Mouse (Mus musculus) lung, adult 2 months (tissue): ENCODE results near the gene Kdm2b. TPM values are rescaled to one million over a fixed set of nuclear protein-coding genes. Genes with fewer than 3 reads are reported as not detected.

ENCODE experiments used
- DNase-seq: peaks from one replicate; pipeline ENCODE4 v3.0.0; 2022
- H3K4me1 ChIP-seq: fragments of 200-500 bp; 2 replicates; pipeline ENCODE4 v1.6.1; 2011; ENCODE audit warnings: low read length; ENCODE audit not compliant: control insufficient read depth, insufficient read depth
- H3K4me3 ChIP-seq: fragments of 200-500 bp; replicated peaks from 2 replicates; pipeline ENCODE3; 2011; ENCODE audit warnings: low read depth, mild to moderate bottlenecking, control low read depth, low read length; ENCODE audit errors: extremely low read depth
- CTCF ChIP-seq: fragments of 200-500 bp; IDR thresholded peaks from 2 replicates; pipeline ENCODE4 v1.5.1; 2011; ENCODE audit warnings: mild to moderate bottlenecking, low read length, control low read depth; ENCODE audit not compliant: insufficient read depth
- POLR2A ChIP-seq: fragments of 200-500 bp; IDR thresholded peaks from 2 replicates; pipeline ENCODE4 v1.6.1; 2011; ENCODE audit warnings: low read depth, mild to moderate bottlenecking, control low read depth, low read length, borderline replicate concordance; ENCODE audit errors: extremely low read depth
- WGBS: fragments of 180-500 bp; shearing (Covaris S2); methylation state at CpG from one replicate; pipeline ENCODE4 v1.1.7; 2018; 5-methylcytosine and 5-hydroxymethylcytosine counted together
- polyA plus RNA-seq: library from polyadenylated mRNA; depleted of rRNA; stranded (reverse); fragments of >200 nt; gene quantifications from 2 replicates; pipeline ENCODE4 v1.2.3, GENCODE M21; 2012

Gene Kdm2b
- polyA plus RNA-seq, 1 experiment: 20.1 TPM

GRCm38 (mm10) chr5:122901666-122902065 lies 88.0 kb downstream of the Kdm2b start:
- no peak for TF ChIP-seq POLR2A
- no peak for TF ChIP-seq CTCF
- DNase-seq: no peak
- H3K4me1 ChIP-seq: peaks cover 5% of the 10 kb centered on the region
- no peak overlapping the region for H3K4me3 ChIP-seq
- 54% methylated on average over 3 of the region's 3 CpGs for WGBS

DNA sequence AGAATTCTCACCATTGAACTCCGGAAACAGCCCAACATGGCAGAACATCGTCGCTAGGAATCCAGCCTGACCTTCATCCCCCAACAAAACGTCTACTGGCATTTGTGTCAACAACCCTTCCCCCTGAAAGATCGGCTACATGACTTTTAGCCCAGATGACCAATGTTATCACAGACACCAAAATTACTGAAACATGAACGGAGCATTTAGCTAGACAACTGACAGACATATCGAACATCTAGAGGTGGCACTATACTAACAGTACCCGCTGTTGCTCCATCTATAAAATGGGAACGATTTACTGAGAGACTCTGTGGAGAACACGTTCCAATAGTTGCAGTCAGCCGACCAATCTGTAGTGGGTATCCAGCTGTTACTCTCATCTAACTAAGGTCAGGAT lies 88.4 kb downstream of the Kdm2b start:
- DNase-seq: no peak
- no peak for TF ChIP-seq CTCF
- TF ChIP-seq POLR2A: no peak
- 60% methylated on average over 11 of the region's 11 CpGs for WGBS
- Histone ChIP-seq H3K4me3 (no peak overlapping the region), H3K4me1 (peaks cover 5% of the 10 kb centered on the region)

- DNase-seq: no peak
- Histone ChIP-seq H3K4me1 (peaks cover 5% of the 10 kb centered on the region), H3K4me3 (peak overlapping the region; percentile 61)
- WGBS: 5% methylated on average over 33 of the region's 33 CpGs
- TF ChIP-seq CTCF: no peak
- TF ChIP-seq POLR2A: no peak
Observed at GRCm38 (mm10) chr5:122900558-122901171, 89.0 kb downstream of the Kdm2b start.

DNA sequence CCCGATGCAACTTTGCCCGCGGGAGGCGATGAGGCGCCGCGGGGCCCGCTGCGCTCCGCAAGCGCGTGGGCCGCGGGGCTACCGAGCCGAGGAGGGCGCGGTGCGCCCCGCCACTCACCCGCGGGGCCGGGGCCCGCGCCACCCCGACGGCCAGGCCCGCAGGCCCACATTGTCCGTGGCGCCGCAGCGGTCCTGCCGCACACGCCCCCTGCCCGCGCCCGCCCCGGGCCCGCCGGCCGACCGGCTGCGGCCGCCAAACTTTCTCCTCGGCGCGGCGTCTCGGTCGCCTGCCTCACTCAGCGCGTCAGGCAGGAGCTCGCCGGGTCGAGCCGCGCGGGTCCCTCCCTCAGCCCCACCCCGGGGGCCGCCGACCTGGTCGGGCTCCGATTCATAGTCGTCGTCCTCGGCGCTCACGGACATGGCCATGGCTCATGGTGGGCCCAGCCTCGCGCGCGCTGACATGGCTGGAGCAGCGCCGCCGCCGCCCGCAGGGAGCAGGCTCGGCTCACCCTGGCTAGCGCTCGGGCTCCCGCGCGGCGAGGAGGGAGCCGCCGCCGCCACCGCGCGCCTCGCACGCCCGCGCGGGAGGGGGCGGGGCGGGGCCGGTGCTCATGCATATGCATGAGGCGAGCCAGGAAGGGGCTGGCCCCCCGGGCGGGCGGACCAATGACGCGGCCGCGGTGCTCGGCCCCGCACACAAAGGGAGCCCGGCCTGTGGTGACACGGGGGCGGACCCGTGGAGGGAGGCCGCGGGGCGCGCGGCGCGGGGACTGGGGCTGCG lies 89.7 kb downstream of the Kdm2b start:
- under 1% methylated on average over 100 of the region's 120 CpGs for WGBS
- peak overlapping the region; percentile 61 for H3K4me3 ChIP-seq
- peak; percentile 81 for DNase-seq
- H3K4me1 ChIP-seq: peaks cover 5% of the 10 kb centered on the region
- TF ChIP-seq POLR2A (no peak), CTCF (no peak)

GRCm38 (mm10) chr5:122898963-122899776 lies 90.5 kb downstream of the Kdm2b start:
- Histone ChIP-seq H3K4me1 (peaks cover 5% of the 10 kb centered on the region), H3K4me3 (peak overlapping the region; percentile 61)
- DNase-seq: peak; percentile 29
- no peak for TF ChIP-seq POLR2A
- TF ChIP-seq CTCF: no peak
- WGBS: 1% methylated on average over 44 of the region's 45 CpGs

GRCm38 (mm10) chr5:122898153-122898552 lies 91.5 kb downstream of the Kdm2b start:
- H3K4me1 ChIP-seq: peaks cover 5% of the 10 kb centered on the region
- 82% methylated on average over 6 of the region's 6 CpGs for WGBS
- no peak for DNase-seq
- H3K4me3 ChIP-seq: no peak overlapping the region
- TF ChIP-seq CTCF (no peak), POLR2A (no peak)

DNA sequence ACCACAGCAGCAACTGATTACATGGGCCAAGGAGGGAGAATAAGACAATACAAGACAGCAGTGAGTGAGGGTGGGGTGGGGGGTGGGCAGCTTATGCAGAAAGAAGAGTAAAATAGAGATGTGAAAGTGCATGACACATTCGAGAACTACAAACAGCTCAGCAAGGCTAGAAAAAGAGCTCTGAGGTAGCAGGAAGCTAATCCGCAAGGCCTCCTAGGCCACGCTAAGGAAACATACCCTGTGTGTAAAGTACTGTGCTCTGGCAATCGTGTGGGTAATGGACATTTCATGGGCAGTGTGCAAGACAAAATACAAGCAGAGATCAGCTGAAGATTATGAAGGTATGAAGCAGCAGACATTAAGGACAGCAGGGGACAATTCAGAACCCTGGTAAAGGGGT lies 94.8 kb downstream of the Kdm2b start:
- DNase-seq: no peak
- TF ChIP-seq CTCF (no peak), POLR2A (no peak)
- Histone ChIP-seq H3K4me1 (peaks cover 5% of the 10 kb centered on the region), H3K4me3 (no peak overlapping the region)
- WGBS: 66% methylated on average over 4 of the region's 4 CpGs

DNA sequence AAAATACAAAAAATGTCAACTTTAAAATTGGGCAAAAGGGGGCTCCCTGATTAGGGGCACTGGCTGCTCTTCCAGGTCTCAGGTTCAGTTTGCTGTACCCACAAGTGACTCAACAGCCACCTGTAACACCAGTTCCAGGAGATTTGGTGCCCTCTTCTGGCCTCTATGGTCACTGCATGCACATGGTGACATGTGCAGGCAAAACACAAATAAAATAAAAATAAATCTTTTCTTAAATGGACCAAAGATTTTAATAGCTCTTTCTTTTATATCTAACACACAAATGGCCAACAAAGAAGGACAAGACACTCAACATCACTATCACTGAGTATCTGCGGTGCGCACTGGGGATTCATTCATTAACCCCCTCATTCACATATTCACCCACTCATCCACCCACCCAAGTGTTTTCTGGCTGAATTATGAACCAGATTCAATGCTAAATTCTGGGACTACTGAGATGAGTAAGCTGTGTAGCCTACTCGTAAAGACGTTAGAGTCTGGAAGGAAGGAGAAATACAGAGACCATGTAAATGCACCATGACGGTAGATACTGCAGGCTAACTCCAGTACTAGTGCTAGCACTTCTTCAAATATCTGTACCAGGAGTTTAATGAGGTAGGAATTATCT lies 95.5 kb downstream of the Kdm2b start:
- TF ChIP-seq CTCF (peak; percentile 63), POLR2A (no peak)
- WGBS: 91% methylated on average over 5 of the region's 5 CpGs
- peak; percentile 52 for DNase-seq
- no peak overlapping the region for H3K4me3 ChIP-seq
- H3K4me1 ChIP-seq: peaks cover 4% of the 10 kb centered on the region

- Histone ChIP-seq H3K4me1 (no peaks in the 10 kb centered on the region), H3K4me3 (no peak overlapping the region)
- no peak for DNase-seq
- WGBS: 93% methylated on average over 6 of the region's 6 CpGs
- TF ChIP-seq CTCF (no peak), POLR2A (no peak)
Observed at GRCm38 (mm10) chr5:122893270-122893669, 96.4 kb downstream of the Kdm2b start.
